Mouse (Mus musculus) stomach, embryonic 14.5 days (tissue): ENCODE measurements around the gene Lipt1. TPM values are rescaled to one million over a fixed set of nuclear protein-coding genes. Genes with fewer than 3 reads are reported as not detected.
A peak's percentile ranks its signal among the peaks of the same experiment; 100 is the strongest.

Source experiments
- ATAC-seq: fragments of 200-750 bp; cut with Nextera tagmentation; 2 replicates; pipeline ENCODE4 v1.8.0; 2017; ENCODE audit warnings: low read depth, moderate TSS enrichment; ENCODE audit not compliant: insufficient number of reproducible peaks, insufficient read depth, low FRiP score
- H3K27ac ChIP-seq: fragments of 300-500 bp; sonication (generic); 2 replicates; pipeline ENCODE4 v1.5.1; 2014; ENCODE audit warnings: mild to moderate bottlenecking, low read length, moderate library complexity, mixed read lengths
- H3K27me3 ChIP-seq: fragments of 300-500 bp; sonication (generic); 2 replicates; pipeline ENCODE4 v1.6.1; 2014; ENCODE audit warnings: low read length, control low read depth, mixed read lengths; ENCODE audit not compliant: control insufficient read depth, insufficient read depth
- H3K36me3 ChIP-seq: fragments of 300-500 bp; sonication (generic); 2 replicates; pipeline ENCODE4 v1.6.1; 2014; ENCODE audit warnings: mild to moderate bottlenecking, control low read depth, low read length, moderate library complexity, mixed read lengths; ENCODE audit not compliant: control insufficient read depth, insufficient read depth
- H3K4me1 ChIP-seq: fragments of 300-500 bp; sonication (generic); 2 replicates; pipeline ENCODE4 v1.6.1; 2014; ENCODE audit warnings: low read length, control low read depth, mixed read lengths; ENCODE audit not compliant: control insufficient read depth, insufficient read depth
- H3K4me2 ChIP-seq: fragments of 300-500 bp; sonication (generic); replicated peaks from 2 replicates; pipeline ENCODE4 v1.6.1; 2014; ENCODE audit warnings: low read depth, low read length, control low read depth
- H3K4me3 ChIP-seq: fragments of 300-500 bp; sonication (generic); 2 replicates; pipeline ENCODE4 v1.5.1; 2014; ENCODE audit warnings: low read depth, low read length, control low read depth
- H3K9ac ChIP-seq: fragments of 300-500 bp; sonication (generic); replicated peaks from 2 replicates; pipeline ENCODE4 v1.6.1; 2014; ENCODE audit warnings: low read depth, mild to moderate bottlenecking, control low read depth, low read length, moderate library complexity, mixed read lengths
- H3K9me3 ChIP-seq: fragments of 300-500 bp; sonication (generic); 2 replicates; pipeline ENCODE4 v1.6.1; 2016; ENCODE audit warnings: low read depth, low read length, control low read depth; ENCODE audit not compliant: control insufficient read depth
- WGBS: fragments of 180-500 bp; shearing (Covaris S2); extraction: QIAGEN DNeasy Blood & Tissue Kit; methylation state at CpG from one replicate; pipeline ENCODE4 v1.1.7; 2014; 5-methylcytosine and 5-hydroxymethylcytosine counted together
- polyA plus RNA-seq: library from polyadenylated mRNA; unstranded; fragments of >200 nt; fragmentation: Nextera tagmentation; extraction: Ambion mirVana; gene quantifications from 2 replicates; pipeline ENCODE4 v1.2.1, GENCODE M21; 2014

Gene Lipt1
- 8.5 and 10.2 TPM in 2 replicates for polyA plus RNA-seq

DNA sequence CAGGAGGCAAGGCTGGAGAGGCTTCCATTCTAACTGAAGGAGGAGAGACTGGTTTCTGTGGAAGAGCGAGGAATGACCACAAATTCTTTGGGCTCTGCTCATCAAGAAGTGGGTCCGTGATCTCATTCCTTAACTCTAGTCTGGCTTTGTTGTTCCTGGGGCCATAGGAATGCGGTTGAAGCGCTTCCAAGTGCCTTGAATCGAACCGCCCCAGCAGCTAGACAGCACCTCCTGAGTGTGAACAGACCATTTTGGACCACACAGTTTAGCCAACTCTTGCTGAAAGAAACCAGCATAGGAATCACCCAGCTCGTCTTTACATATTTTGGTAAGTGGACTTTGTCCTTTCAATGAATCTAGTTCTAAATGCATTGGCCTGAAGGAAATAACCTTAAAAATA is at the start of gene Lipt1:
Gene Lipt1, plus strand, starts transcription at position 35 of the 400 bp plus-strand sequence.
- 5% methylated on average over 7 of the region's 7 CpGs for WGBS
- peak within 1 kb of the TSS; percentile 74 for H3K4me2 ChIP-seq
- H3K4me3 ChIP-seq = peak within 1 kb of the TSS; percentile 51
- peaks cover 12% of the 10 kb centered on the region; the same call in 1 of the 2 replicates for H3K36me3 ChIP-seq
- H3K4me1 ChIP-seq = no peaks in the 10 kb centered on the region
- H3K9me3 ChIP-seq = 0 out of 2 replicates have a peak, but pooled peaks cover 6% of the 10 kb centered on the region
- H3K9ac ChIP-seq = peak within 1 kb of the TSS; percentile 33; the same call in 1 of the 2 replicates
- ATAC-seq = peak; percentile 65; the same call in 1 of the 2 replicates
- peak within 1 kb of the TSS; percentile 72 for H3K27ac ChIP-seq
- H3K27me3 ChIP-seq = no peaks in the 10 kb centered on the region

DNA sequence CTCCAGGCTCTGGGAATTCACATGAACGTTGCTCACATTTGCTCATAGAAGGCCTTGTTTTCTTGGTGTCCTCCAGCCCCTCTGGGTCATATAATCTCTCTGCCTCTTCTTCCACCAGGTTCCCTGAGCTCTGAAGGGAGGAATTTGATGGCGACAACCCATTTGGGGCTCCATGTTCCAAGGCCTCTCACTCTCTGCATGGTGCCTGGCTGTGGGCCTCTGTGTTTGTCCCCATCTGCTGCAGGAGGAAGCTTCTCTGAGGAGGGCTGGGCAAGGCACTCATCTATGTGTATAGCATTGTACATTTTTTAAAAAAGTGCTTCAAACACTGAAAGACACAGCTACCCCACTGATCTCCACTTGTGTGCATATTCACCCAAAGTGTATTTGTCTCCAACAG is 39.9 kb upstream of the Lipt1 start:
- Histone ChIP-seq H3K36me3 (no peaks in the 10 kb centered on the region), H3K4me3 (no peak overlapping the region), H3K9ac (no peak overlapping the region), H3K27me3 (no peaks in the 10 kb centered on the region), H3K4me2 (no peak overlapping the region), H3K4me1 (no peaks in the 10 kb centered on the region), H3K27ac (no peak overlapping the region), H3K9me3 (no peaks in the 10 kb centered on the region)
- WGBS = 59% methylated on average over 2 of the region's 2 CpGs
- no peak for ATAC-seq

DNA sequence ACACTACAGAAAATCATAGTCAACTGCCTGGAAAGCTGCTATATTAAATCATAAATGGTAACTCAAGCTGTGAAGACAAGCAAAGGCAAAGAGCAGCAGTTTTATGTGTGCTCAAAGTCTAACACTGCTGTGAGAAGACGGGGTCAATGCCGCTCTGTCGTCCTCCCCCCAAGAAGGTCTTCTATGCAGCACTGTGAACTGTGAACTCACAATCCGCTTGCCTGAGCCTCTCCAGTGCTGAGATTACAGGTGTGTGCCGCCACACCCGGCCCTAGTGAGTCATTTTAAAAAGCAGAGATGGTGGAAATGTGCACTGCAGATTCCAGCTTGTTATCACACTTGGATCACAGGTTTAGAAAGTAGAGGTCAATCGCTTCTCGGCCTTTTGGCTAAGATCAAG is 24.7 kb upstream of the Lipt1 start:
- ATAC-seq = no peak
- WGBS = 71% methylated on average over 8 of the region's 8 CpGs
- H3K4me1 ChIP-seq = no peaks in the 10 kb centered on the region
- H3K27ac ChIP-seq = no peak overlapping the region
- H3K9ac ChIP-seq = no peak overlapping the region
- H3K27me3 ChIP-seq = no peaks in the 10 kb centered on the region
- H3K9me3 ChIP-seq = no peaks in the 10 kb centered on the region
- no peak overlapping the region for H3K4me2 ChIP-seq
- no peak overlapping the region for H3K4me3 ChIP-seq
- H3K36me3 ChIP-seq = no peaks in the 10 kb centered on the region

DNA sequence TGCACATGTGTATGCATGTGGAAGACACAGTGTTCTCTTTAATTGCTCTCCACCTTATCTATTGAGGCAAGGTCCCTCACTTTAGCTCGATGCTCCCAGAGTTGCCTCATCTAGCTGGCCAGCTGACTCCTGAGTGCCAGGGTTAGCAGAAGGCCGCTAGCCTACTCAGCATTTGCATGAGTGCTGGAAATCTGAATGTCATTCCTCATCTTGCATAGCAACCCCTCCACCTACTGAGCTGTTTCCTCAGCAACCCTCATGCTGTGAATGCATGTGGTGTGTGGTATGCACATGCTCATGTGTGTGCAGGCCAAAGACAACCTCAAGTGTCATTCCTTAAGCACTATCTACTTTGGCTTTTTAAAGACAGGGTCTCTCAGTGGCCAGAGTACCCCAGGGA is 20.8 kb upstream of the Lipt1 start:
- no peaks in the 10 kb centered on the region for H3K9me3 ChIP-seq
- no peaks in the 10 kb centered on the region for H3K27me3 ChIP-seq
- WGBS = 58% methylated on average over 2 of the region's 2 CpGs
- no peak overlapping the region for H3K4me3 ChIP-seq
- H3K9ac ChIP-seq = no peak overlapping the region
- no peaks in the 10 kb centered on the region for H3K36me3 ChIP-seq
- no peak overlapping the region for H3K27ac ChIP-seq
- no peak for ATAC-seq
- no peaks in the 10 kb centered on the region for H3K4me1 ChIP-seq
- H3K4me2 ChIP-seq = no peak overlapping the region

DNA sequence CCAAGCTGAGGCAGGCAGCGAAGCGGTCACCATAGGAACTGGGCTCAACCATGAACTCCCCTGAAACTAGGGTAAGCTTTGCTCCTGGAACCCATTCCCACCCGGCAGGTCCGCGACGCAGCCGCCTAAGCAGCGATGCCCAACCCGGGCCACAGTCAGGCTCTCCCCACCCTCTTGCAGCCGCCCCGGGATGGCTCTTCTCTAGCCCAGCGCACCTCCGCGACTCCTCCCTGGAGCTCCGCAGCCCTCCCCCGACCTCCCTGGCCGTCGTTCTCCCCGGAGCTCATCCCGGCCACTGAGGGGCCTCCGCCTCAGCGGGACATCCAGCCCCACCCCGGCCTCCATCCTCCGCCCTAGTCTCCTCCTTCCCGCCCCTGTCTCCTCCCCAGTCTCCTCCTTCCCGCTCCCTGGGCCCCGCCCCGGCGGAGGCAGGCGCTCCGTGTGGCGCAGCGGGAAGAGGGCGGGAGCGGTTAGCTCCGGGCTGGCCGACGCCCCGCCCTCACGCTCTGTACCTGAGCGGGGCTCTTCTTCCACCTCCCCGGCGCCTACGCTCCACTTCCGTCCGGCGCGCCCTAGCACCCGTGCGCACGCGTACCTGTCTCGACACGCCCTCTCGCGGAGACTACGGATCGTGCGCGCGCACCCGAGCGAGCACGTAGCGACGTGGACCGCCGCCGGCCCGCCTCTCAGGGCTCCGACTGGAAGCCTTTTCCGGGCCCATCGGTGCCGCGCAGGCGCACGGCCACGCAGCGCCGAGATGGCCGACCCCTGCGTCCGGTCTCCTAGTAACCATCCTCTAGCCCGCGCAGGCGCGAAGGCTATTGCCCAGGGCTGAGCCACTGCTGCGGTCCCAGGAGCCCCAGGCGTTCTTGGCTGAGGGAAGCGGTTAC is 6.8 kb upstream of the Lipt1 start:
- no peaks in the 10 kb centered on the region for H3K27me3 ChIP-seq
- ATAC-seq = peak; percentile 99
- under 1% methylated on average over 87 of the region's 90 CpGs for WGBS
- H3K36me3 ChIP-seq = no peaks in the 10 kb centered on the region
- peak overlapping the region; percentile 73 for H3K27ac ChIP-seq
- H3K4me3 ChIP-seq = peak overlapping the region; percentile 59
- H3K4me2 ChIP-seq = peak overlapping the region; percentile 63
- H3K9ac ChIP-seq = peak overlapping the region; percentile 52
- H3K9me3 ChIP-seq = no peaks in the 10 kb centered on the region
- H3K4me1 ChIP-seq = 0 out of 2 replicates have a peak, but pooled peaks cover 5% of the 10 kb centered on the region

DNA sequence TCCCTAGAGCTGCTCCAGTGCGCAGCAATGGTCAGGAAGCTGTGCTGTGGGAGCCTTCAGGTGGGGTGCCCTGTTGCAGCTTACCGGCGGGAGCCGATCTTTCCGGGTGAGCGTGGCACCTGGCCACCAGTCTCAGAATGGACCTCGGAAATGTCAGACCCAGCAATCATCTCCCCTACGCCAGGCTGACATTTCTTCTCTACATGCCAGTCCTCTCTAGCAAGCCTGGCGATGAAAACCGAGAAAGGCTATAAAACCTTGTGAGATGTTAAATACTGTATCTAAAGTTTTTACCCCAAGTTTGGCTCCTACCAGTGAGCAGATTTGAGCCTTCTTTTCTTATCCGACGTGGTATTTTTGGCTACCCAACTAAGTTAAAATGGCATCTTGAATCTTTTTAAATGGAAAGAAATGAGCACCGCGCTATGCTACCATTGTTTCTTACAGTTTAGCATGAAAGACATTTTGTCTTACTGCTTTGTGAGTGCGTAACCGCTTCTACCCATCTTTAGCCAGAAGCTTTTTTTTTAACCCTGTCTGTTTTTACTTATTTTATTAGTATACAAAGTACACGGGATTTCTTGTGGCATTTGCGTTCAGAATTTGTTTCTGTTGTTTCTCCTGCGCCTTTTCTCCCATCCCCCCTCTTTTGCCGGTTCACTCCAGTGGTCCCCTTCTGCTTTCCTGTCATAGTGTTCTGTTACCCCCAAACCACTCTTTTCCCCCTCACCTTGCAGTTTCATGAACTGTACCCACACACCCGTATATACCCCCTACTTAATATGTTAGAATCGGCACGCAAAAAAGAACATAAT is 5.9 kb upstream of the Lipt1 start:
- no peak for ATAC-seq
- WGBS = 11% methylated on average over 23 of the region's 23 CpGs
- peak overlapping the region; percentile 73 for H3K27ac ChIP-seq
- no peaks in the 10 kb centered on the region for H3K9me3 ChIP-seq
- H3K4me1 ChIP-seq = 0 out of 2 replicates have a peak, but pooled peaks cover 5% of the 10 kb centered on the region
- peak overlapping the region; percentile 52 for H3K9ac ChIP-seq
- H3K27me3 ChIP-seq = no peaks in the 10 kb centered on the region
- no peaks in the 10 kb centered on the region for H3K36me3 ChIP-seq
- H3K4me2 ChIP-seq = peak overlapping the region; percentile 63
- peak overlapping the region; percentile 59 for H3K4me3 ChIP-seq

DNA sequence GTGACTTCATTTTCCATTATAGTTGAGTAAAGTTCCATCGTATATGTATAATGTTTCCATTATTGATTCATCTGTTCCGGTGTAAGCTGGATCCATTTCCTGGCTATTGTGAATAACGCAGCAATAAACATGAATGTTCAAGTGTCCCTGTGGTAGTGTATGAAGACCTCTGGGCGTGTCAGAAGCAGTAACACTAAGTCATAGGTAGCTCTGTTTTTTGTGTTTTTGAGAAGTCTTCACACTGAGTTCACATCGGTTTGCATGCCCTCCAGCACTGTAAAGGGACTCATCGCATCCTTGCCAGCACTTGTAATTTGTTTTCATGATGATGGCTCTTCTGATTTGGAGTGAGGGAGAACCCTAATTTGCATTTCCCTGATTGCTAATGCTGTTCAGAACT is 5.3 kb upstream of the Lipt1 start, which contains the start of gene Tsga10:
Gene Tsga10, minus strand, starts transcription at position 144 of the 400 bp plus-strand sequence.
- Histone ChIP-seq H3K4me1 (0 out of 2 replicates have a peak, but pooled peaks cover 5% of the 10 kb centered on the region), H3K4me3 (peak within 1 kb of the TSS; percentile 59)
- 77% methylated on average over 6 of the region's 6 CpGs for WGBS

DNA sequence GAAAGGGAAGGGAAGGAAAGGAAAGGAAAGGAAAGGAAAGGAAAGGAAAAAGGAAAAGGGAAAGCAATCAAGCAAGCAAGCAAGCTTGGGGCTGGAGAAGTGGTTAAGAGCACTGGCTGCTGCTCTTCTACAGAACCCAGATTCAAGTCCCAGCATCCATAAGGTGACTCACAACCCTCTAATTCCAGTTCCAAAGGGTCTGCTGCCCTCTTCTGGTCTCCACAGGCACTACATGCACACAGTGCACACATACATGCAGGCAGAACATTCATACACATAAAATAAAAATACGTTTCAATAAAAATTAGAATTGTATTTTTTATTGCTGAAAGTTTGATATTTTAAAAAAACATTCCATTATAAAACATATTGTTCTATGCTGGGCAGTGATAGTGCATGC is 4.5 kb upstream of the Lipt1 start:
- Histone ChIP-seq H3K9ac (no peak overlapping the region), H3K36me3 (no peaks in the 10 kb centered on the region), H3K4me3 (no peak overlapping the region), H3K9me3 (no peaks in the 10 kb centered on the region), H3K4me2 (no peak overlapping the region), H3K4me1 (0 out of 2 replicates have a peak, but pooled peaks cover 5% of the 10 kb centered on the region), H3K27me3 (no peaks in the 10 kb centered on the region), H3K27ac (no peak overlapping the region)
- ATAC-seq = no peak
- WGBS = 71% methylated on average over 1 of the region's 1 CpGs

More for the DNA sequence above, 5.3 kb upstream of the Lipt1 start, which contains the start of gene Tsga10:
- Histone ChIP-seq H3K9ac (peak within 1 kb of the TSS; percentile 52), H3K27me3 (no peaks in the 10 kb centered on the region), H3K9me3 (no peaks in the 10 kb centered on the region), H3K4me2 (peak within 1 kb of the TSS; percentile 63), H3K27ac (peak within 1 kb of the TSS; percentile 73), H3K36me3 (no peaks in the 10 kb centered on the region)
- ATAC-seq = no peak
